Mouse (Mus musculus): ENCODE results near the gene Fyttd1. TPM values are rescaled to one million over a fixed set of nuclear protein-coding genes. Genes with fewer than 3 reads are reported as not detected.

The Fyttd1 gene
- polyA plus RNA-seq, 1 experiment from 2014 or later = 170 TPM

GRCm38 (mm10) chr16:32948016-32948415 lies 70.7 kb downstream of the Fyttd1 start:
- H3K4me1 ChIP-seq (replicated peaks) = 0 out of 2 replicates have a peak, but pooled peaks cover 7% of the 10 kb centered on the region
- H3K4me3 ChIP-seq = no peak overlapping the region
- peaks cover 7% of the 10 kb centered on the region for H3K36me3 ChIP-seq
- no peak overlapping the region for H3K27ac ChIP-seq (ENCODE audit: poor library complexity, severe bottlenecking)
- no peak for ATAC-seq (ENCODE audit: insufficient number of reproducible peaks, low FRiP score)
- 83% methylated on average over 8 of the region's 8 CpGs for WGBS
- H3K27me3 ChIP-seq (replicated peaks) = no peaks in the 10 kb centered on the region
- H3K9ac ChIP-seq = no peak overlapping the region
- no peaks in the 10 kb centered on the region for H3K9me3 ChIP-seq (replicated peaks)
- no peak overlapping the region for H3K4me2 ChIP-seq

DNA sequence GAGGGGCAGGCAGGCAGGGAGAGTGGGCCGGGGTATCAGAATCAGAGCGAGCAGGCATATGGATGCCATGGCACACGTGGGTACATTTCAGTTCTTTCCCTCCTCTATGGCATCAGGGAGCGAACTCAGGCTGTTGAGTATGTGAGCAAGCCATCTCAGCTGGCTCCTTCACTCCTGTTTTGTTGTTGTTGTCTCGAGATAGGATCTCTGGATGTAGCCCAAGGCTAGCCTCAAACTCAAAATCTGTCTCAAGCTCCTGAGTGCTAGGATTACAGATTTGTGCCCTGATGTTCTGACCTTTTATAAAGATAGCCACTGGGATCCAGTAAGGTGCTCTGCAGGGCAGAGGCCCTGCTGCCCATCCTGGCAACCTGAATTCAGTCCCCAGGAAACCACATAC lies 71.4 kb downstream of the Fyttd1 start:
- Histone ChIP-seq H3K9me3 (replicated peaks) (no peaks in the 10 kb centered on the region), H3K9ac (no peak overlapping the region), H3K27ac (ENCODE audit: poor library complexity, severe bottlenecking) (no peak overlapping the region), H3K36me3 (peaks cover 7% of the 10 kb centered on the region), H3K4me2 (no peak overlapping the region), H3K4me1 (replicated peaks) (0 out of 2 replicates have a peak, but pooled peaks cover 7% of the 10 kb centered on the region), H3K4me3 (no peak overlapping the region), H3K27me3 (replicated peaks) (no peaks in the 10 kb centered on the region)
- ATAC-seq (ENCODE audit: insufficient number of reproducible peaks, low FRiP score) = no peak
- 76% methylated on average over 5 of the region's 5 CpGs for WGBS

- Histone ChIP-seq H3K27me3 (replicated peaks) (no peaks in the 10 kb centered on the region), H3K9ac (no peak overlapping the region), H3K4me1 (replicated peaks) (0 out of 2 replicates have a peak, but pooled peaks cover 7% of the 10 kb centered on the region), H3K4me3 (no peak overlapping the region), H3K4me2 (no peak overlapping the region), H3K36me3 (peaks cover 9% of the 10 kb centered on the region), H3K9me3 (replicated peaks) (no peaks in the 10 kb centered on the region), H3K27ac (ENCODE audit: poor library complexity, severe bottlenecking) (no peak overlapping the region)
- no peak for ATAC-seq (ENCODE audit: insufficient number of reproducible peaks, low FRiP score)
Observed at GRCm38 (mm10) chr16:32949281-32949680, 72.0 kb downstream of the Fyttd1 start.

- Histone ChIP-seq H3K27me3 (replicated peaks) (no peaks in the 10 kb centered on the region), H3K27ac (ENCODE audit: poor library complexity, severe bottlenecking) (no peak overlapping the region), H3K4me1 (replicated peaks) (0 out of 2 replicates have a peak, but pooled peaks cover 7% of the 10 kb centered on the region), H3K36me3 (peaks cover 20% of the 10 kb centered on the region), H3K9ac (no peak overlapping the region), H3K4me2 (no peak overlapping the region), H3K9me3 (replicated peaks) (no peaks in the 10 kb centered on the region), H3K4me3 (no peak overlapping the region)
- no peak for ATAC-seq (ENCODE audit: insufficient number of reproducible peaks, low FRiP score)
- WGBS = 76% methylated on average over 2 of the region's 2 CpGs
Observed at GRCm38 (mm10) chr16:32951074-32951473, 73.8 kb downstream of the Fyttd1 start.

- Histone ChIP-seq H3K36me3 (peaks cover 25% of the 10 kb centered on the region), H3K9ac (no peak overlapping the region), H3K9me3 (replicated peaks) (no peaks in the 10 kb centered on the region), H3K27me3 (replicated peaks) (no peaks in the 10 kb centered on the region), H3K4me3 (no peak overlapping the region), H3K4me2 (no peak overlapping the region), H3K27ac (ENCODE audit: poor library complexity, severe bottlenecking) (no peak overlapping the region), H3K4me1 (replicated peaks) (no peaks in the 10 kb centered on the region)
- no peak for ATAC-seq (ENCODE audit: insufficient number of reproducible peaks, low FRiP score)
- WGBS = 78% methylated on average over 5 of the region's 5 CpGs
Observed at GRCm38 (mm10) chr16:32953806-32954205, 76.5 kb downstream of the Fyttd1 start.

DNA sequence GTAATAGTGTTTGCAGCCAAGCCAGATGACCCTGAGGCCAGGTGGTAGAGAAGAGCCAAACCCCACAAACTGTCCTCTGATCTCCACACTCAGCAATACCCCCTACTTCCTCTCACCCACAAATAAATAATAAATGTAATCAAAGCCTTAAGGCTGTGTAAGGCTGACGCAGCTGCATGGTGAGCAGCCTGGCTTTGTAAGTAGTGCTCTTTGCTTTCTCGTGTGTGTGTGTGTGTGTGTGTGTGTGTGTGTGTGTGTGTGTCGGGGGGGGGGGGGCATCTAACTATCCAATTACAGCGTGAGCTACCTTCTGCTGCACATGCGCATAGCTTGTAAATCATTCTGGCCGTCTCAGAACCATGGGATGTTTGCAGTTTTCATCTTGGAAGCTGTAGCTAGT lies 77.0 kb downstream of the Fyttd1 start:
- WGBS = 86% methylated on average over 6 of the region's 6 CpGs
- H3K9ac ChIP-seq = no peak overlapping the region
- H3K9me3 ChIP-seq (replicated peaks) = no peaks in the 10 kb centered on the region
- H3K4me1 ChIP-seq (replicated peaks) = no peaks in the 10 kb centered on the region
- no peak for ATAC-seq (ENCODE audit: insufficient number of reproducible peaks, low FRiP score)
- H3K4me2 ChIP-seq = no peak overlapping the region
- H3K27me3 ChIP-seq (replicated peaks) = no peaks in the 10 kb centered on the region
- no peak overlapping the region for H3K27ac ChIP-seq (ENCODE audit: poor library complexity, severe bottlenecking)
- peaks cover 27% of the 10 kb centered on the region for H3K36me3 ChIP-seq
- no peak overlapping the region for H3K4me3 ChIP-seq

DNA sequence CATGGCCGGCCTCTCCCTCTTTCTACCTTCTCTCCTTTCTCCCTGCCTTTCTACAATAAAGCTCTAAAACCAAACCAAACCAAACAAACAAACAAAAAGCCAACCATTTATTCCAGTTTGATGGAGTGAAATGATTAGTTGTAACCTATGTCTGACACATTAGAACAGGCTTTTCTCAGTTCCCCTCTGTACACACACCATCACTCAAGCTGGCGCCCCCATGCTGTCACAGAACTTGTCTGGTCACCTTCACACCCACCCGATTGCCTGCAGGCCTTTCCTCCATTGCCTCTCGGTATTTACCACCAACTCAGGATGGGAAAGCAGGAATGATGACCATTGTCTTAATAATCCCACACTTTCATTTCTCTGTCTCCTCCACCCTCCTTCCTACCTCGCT lies 79.6 kb downstream of the Fyttd1 start:
- H3K27ac ChIP-seq (ENCODE audit: poor library complexity, severe bottlenecking) = no peak overlapping the region
- H3K27me3 ChIP-seq (replicated peaks) = no peaks in the 10 kb centered on the region
- ATAC-seq (ENCODE audit: insufficient number of reproducible peaks, low FRiP score) = no peak
- H3K9me3 ChIP-seq (replicated peaks) = no peaks in the 10 kb centered on the region
- H3K36me3 ChIP-seq = peaks cover 42% of the 10 kb centered on the region
- no peak overlapping the region for H3K4me3 ChIP-seq
- WGBS = 66% methylated on average over 5 of the region's 5 CpGs
- H3K4me2 ChIP-seq = no peak overlapping the region
- H3K9ac ChIP-seq = no peak overlapping the region
- no peaks in the 10 kb centered on the region for H3K4me1 ChIP-seq (replicated peaks)

Other genes starting within 250 kb of the Fyttd1 start
- gene Tnk2, start 233.6 kb upstream of the Fyttd1 start, polyA plus RNA-seq (2016; fragmentation: Nextera tagmentation; extraction: Ambion mirVana) = 6.7 and 8.4 TPM in 2 replicates
- gene Muc4, start 141.6 kb upstream of the Fyttd1 start, polyA plus RNA-seq (2016; fragmentation: Nextera tagmentation; extraction: Ambion mirVana) = 0.13 and 0.17 TPM in 2 replicates
- 0.09 and 0.15 TPM in 2 replicates for gene Muc20, start 80.1 kb upstream of the Fyttd1 start, polyA plus RNA-seq (2016; fragmentation: Nextera tagmentation; extraction: Ambion mirVana)
- not detected in 2 replicates for gene Smbd1, start 67.0 kb upstream of the Fyttd1 start, polyA plus RNA-seq (2016; fragmentation: Nextera tagmentation; extraction: Ambion mirVana)
- gene Rubcn, start 266 bp downstream of the Fyttd1 start, polyA plus RNA-seq (2016; fragmentation: Nextera tagmentation; extraction: Ambion mirVana) = 30.9 and 34.0 TPM in 2 replicates
- gene Lrch3, start 36.6 kb downstream of the Fyttd1 start, polyA plus RNA-seq (2016; fragmentation: Nextera tagmentation; extraction: Ambion mirVana) = 24.0 and 27.5 TPM in 2 replicates
- gene Iqcg, start 178.7 kb downstream of the Fyttd1 start, polyA plus RNA-seq (2016; fragmentation: Nextera tagmentation; extraction: Ambion mirVana) = 1.7 and 1.9 TPM in 2 replicates
- 660 and 669 TPM in 2 replicates for gene Rpl35a, start 179.0 kb downstream of the Fyttd1 start, polyA plus RNA-seq (2016; fragmentation: Nextera tagmentation; extraction: Ambion mirVana)
- 2.0 and 3.2 TPM in 2 replicates for gene Lmln, start 185.0 kb downstream of the Fyttd1 start, polyA plus RNA-seq (2016; fragmentation: Nextera tagmentation; extraction: Ambion mirVana)

Measured in heart, embryonic 12.5 days (tissue).